Mouse (Mus musculus) A20 (cell line): ENCODE measurements around the gene Celsr1.
A peak's percentile ranks its signal among the peaks of the same experiment; 100 is the strongest.

Experiments used
- DNase-seq: peaks from one replicate; pipeline ENCODE4 v3.0.0-alpha.2; 2011; ENCODE audit warnings: low read depth, low spot score

Gene Celsr1

GRCm38 (mm10) chr15:85961131-85961530 is 72.4 kb downstream of the Celsr1 start:
- DNase-seq = no peak

GRCm38 (mm10) chr15:85956202-85956601 is 77.4 kb downstream of the Celsr1 start:
- DNase-seq = peak; percentile 15

GRCm38 (mm10) chr15:85953458-85953857 is 80.1 kb downstream of the Celsr1 start:
- no peak for DNase-seq

GRCm38 (mm10) chr15:85949421-85950164 is 84.0 kb downstream of the Celsr1 start:
- DNase-seq = no peak

GRCm38 (mm10) chr15:85947967-85948366 is 85.6 kb downstream of the Celsr1 start:
- no peak for DNase-seq

GRCm38 (mm10) chr15:85947541-85947940 is 86.0 kb downstream of the Celsr1 start:
- DNase-seq = no peak

GRCm38 (mm10) chr15:85935627-85936049 is 97.9 kb downstream of the Celsr1 start:
- no peak for DNase-seq

GRCm38 (mm10) chr15:85928161-85928560 is 105.4 kb downstream of the Celsr1 start:
- DNase-seq = no peak

- no peak for DNase-seq
Measured at GRCm38 (mm10) chr15:85921855-85922254, 111.7 kb downstream of the Celsr1 start.

- DNase-seq = no peak
Measured at GRCm38 (mm10) chr15:85919892-85920248, 113.7 kb downstream of the Celsr1 start.

GRCm38 (mm10) chr15:85919191-85919891 is 114.2 kb downstream of the Celsr1 start:
- no peak for DNase-seq

- DNase-seq = peak; percentile 75
Measured at GRCm38 (mm10) chr15:85913605-85914004, 120.0 kb downstream of the Celsr1 start.

GRCm38 (mm10) chr15:85909931-85910330 is 123.6 kb downstream of the Celsr1 start:
- no peak for DNase-seq

- DNase-seq = no peak
Measured at GRCm38 (mm10) chr15:85909492-85909829, 124.1 kb downstream of the Celsr1 start.

GRCm38 (mm10) chr15:85908660-85909491 is 124.7 kb downstream of the Celsr1 start:
- no peak for DNase-seq

GRCm38 (mm10) chr15:85903826-85904225 is 129.8 kb downstream of the Celsr1 start:
- peak; percentile 78 for DNase-seq

- peak; percentile 58 for DNase-seq
Measured at GRCm38 (mm10) chr15:85902505-85902904, 131.1 kb downstream of the Celsr1 start.

GRCm38 (mm10) chr15:85900801-85901200 is 132.8 kb downstream of the Celsr1 start:
- DNase-seq = no peak

- no peak for DNase-seq
Measured at GRCm38 (mm10) chr15:85900318-85900717, 133.3 kb downstream of the Celsr1 start.

GRCm38 (mm10) chr15:85899396-85899795 is 134.2 kb downstream of the Celsr1 start:
- DNase-seq = no peak

- DNase-seq = no peak
Measured at GRCm38 (mm10) chr15:85897113-85897512, 136.5 kb downstream of the Celsr1 start.

- peak; percentile 74 for DNase-seq
Measured at GRCm38 (mm10) chr15:85896284-85896683, 137.3 kb downstream of the Celsr1 start.
